Mouse (Mus musculus): ENCODE measurements around the gene Syne3. TPM values are rescaled to one million over a fixed set of nuclear protein-coding genes. Genes with fewer than 3 reads are reported as not detected.

Syne3 gene
- total RNA-seq, 2 experiments from 2014 or later: 1.7 to 1.9 TPM

DNA sequence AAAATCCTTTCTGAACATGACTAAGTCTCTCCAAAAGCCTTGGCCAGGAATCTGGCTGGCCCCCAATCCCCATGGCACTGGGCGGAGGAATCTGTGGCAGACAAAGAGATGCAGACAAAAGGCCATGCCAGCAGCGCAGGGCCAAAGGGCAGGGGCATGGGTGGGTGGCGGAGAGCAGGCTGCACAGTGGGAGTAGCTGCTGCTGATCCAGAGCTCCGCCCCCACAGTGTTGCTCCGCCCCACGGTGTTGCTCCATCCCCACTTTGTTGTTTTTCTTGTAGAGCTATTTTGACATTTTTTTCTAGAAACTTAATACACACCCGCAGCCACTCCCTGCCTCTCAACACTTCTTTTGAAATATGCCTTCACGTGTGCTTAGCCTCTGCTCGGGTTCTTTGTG, 31.2 kb downstream of the Syne3 start:
- peak; percentile 18 to 22 for DNase-seq (ENCODE audit: extremely low spot score in 1 of 2, low spot score in 2 of 2)
- no peak for TF ChIP-seq CTCF (IDR thresholded peaks at IDR 0.05)
- intact Hi-C loops (cut with DNase I): no loop called here
- Histone ChIP-seq H3K27ac (no peak overlapping the region), H3K4me3 (no peak overlapping the region)

DNA sequence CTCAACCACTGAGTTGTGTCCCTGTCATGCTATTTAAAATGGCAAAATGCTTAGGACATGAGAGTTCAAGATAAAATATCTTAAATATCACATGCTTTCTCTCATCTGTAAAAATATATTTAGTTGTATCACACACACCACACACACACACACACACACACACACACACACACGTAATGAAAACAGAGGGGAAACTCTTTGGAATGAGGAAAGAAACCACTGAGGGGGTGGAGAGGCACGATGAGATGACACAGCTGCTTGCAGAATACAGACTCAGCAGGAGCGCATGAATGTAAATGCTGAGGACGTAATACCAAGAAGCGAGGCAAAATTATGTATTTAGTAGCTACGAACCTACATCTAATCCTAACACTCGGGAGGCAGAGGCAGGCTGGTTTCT, 32.7 kb downstream of the Syne3 start:
- H3K27ac ChIP-seq: no peak overlapping the region
- no peak for DNase-seq (ENCODE audit: extremely low spot score in 1 of 2, low spot score in 2 of 2)
- no peak for TF ChIP-seq CTCF (IDR thresholded peaks at IDR 0.05)
- intact Hi-C loops (cut with DNase I): no loop called here
- H3K4me3 ChIP-seq: no peak overlapping the region

DNA sequence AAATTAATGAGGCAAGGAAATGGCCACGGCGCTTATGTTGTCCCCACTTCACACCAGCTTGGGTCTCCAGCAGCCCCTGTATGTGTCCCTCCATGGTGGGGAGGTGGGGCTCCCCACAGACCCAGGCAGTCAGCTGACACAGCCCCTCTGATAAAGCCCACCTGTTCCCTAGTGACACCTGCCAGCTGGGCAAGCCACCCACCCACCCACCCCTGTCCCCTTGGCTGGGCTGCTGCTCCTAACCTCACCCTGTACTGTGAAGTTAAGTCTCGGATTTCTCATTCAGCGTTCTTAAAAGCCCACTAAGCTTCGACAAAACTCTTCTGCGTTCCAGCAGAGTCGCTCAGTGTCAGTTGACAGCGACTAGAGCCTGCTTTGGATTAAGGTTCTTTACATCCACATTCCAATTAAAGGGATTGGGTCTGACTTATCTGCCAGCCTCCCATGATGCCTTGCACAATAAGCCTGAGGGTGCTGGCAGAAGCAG, 33.2 kb downstream of the Syne3 start:
- intact Hi-C loops (cut with DNase I): no loop called here
- no peak overlapping the region for H3K4me3 ChIP-seq
- no peak overlapping the region for H3K27ac ChIP-seq
- no peak for DNase-seq (ENCODE audit: extremely low spot score in 1 of 2, low spot score in 2 of 2)
- TF ChIP-seq CTCF (IDR thresholded peaks at IDR 0.05): no peak

DNA sequence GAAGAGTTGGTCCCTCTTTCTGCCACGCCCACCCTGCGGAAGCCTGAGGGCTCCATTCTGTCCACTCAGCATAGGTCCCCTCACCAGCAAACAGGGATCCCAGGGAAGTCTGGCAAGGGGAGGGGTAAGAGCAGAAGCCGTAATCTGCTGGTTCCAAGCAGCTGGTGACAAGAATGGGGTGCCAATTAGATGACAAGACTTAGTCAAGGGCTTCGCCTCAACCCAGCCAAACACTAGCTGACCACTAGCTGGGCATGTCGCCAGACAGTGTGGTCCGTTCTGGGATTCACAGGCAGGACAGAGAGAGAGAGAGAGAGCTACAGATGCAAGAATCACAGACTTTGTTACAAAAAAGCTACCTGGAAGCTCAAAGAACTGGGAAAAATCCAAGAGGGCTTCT, 36.7 kb downstream of the Syne3 start:
- H3K4me3 ChIP-seq: no peak overlapping the region
- no peak for DNase-seq (ENCODE audit: extremely low spot score in 1 of 2, low spot score in 2 of 2)
- TF ChIP-seq CTCF (IDR thresholded peaks at IDR 0.05): no peak
- intact Hi-C loops (cut with DNase I): no loop called here
- no peak overlapping the region for H3K27ac ChIP-seq

DNA sequence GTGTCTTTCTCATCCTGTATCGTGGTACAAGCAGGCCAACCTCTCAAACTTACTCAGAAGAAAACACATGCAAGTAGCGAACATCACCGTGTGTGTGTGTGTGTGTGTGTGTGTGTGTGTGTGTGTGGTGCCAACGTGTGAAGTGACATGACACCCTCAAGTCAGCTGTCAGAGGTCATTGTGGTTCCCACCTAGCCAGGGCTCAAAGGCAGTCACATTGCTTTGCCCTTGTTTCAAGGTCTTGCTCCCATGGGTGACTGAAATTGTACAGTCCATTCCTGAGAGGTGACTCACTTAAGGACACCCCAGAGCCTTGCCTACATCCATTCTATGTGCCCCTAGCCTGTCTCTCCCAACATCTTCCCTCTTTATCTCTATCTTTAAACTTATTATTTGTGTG, 40.0 kb downstream of the Syne3 start:
- Histone ChIP-seq H3K27ac (no peak overlapping the region), H3K4me3 (no peak overlapping the region)
- no peak for DNase-seq (ENCODE audit: extremely low spot score in 1 of 2, low spot score in 2 of 2)
- intact Hi-C loops (cut with DNase I): no loop called here
- no peak for TF ChIP-seq CTCF (IDR thresholded peaks at IDR 0.05)

DNA sequence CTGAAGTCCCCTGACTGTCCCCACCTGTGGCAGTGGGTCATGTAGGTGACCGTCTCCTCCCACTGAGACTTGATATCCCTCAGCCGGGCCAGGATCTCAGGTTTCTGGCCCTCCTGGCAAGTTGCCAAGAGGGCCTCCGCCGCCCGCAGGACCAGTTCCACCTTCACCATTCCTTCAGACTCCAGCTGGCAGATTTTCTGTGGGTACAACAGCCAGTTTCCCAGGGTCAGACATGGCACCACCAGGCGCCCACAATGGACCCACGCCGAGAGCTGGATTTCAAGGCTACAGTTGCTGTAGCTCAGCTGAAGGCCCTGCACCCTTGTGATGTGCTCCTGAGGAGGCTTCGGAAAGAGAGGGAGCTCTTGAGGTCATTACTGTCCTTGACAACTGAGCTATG, 40.4 kb downstream of the Syne3 start:
- no peak overlapping the region for H3K4me3 ChIP-seq
- TF ChIP-seq CTCF (IDR thresholded peaks at IDR 0.05): no peak
- no peak for DNase-seq (ENCODE audit: extremely low spot score in 1 of 2, low spot score in 2 of 2)
- intact Hi-C loops (cut with DNase I): no loop called here
- no peak overlapping the region for H3K27ac ChIP-seq

DNA sequence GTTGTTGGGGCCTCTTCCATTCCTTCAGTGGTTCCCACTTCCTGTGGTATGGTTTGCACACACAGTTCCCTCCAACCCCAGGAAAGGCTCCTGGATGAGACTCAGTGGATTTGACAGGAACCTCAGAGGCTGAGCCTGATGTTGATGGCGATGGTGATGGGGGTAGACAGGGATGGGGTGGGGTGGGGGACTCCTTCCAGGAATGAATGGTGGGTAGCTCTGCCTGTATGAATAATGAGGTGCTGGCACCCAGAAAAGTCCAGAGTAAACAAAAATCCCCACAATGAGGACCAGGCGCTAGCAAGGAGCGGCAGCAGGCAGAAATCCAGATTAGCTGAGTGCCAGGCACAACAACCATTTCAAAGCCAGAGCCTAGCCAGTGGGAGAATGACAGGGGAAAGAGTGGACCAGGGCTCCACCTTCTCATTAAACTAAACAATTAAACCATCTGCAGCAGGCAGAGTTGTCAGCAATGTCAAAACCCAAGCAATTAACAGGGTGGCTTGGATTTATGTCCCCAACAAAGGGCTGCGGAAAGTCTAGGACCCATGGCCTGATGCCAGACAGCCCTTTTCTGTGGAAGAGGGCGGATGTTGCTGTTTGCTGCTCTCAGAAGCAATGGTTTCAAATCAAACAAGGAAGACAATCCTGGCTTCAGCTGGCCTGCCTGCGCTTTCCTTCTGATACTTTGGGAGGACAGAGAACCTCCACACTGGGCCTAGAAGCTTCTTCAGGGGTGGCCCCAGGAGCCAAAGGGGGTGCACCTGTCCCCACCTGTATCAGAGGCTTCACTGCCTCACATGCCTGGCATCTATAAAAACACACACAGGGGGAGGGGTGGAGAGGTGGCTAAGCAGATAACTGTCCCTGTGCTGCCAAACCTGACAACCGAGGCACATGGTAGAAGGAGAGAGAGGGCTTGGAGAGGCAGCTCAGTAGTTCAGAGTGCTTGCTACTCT, 44.4 kb downstream of the Syne3 start:
- H3K27ac ChIP-seq: no peak overlapping the region
- no peak overlapping the region for H3K4me3 ChIP-seq
- intact Hi-C loops (cut with DNase I): no loop called here
- DNase-seq (ENCODE audit: extremely low spot score in 1 of 2, low spot score in 2 of 2): no peak
- TF ChIP-seq CTCF (IDR thresholded peaks at IDR 0.05): no peak

DNA sequence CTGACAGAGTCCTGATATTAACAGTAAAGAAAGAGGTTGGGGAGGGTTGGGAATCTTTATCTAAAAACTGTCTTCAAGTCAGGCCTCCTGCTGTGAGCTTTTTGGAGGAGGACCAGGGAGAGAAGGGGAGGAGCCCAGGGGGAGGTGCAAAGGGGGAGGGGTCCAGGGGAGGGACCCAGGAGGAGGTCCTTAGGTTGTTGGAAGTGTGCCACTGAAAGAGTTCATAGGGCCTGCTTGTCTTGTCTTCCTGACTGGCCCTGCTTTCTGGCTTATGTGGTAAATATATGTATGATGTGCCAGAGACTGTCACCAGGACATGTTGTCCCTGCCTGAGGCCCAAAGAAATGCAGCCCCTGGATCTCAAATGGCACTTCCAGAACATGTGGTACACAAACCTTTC, 49.2 kb downstream of the Syne3 start:
- intact Hi-C loops (cut with DNase I): no loop called here
- TF ChIP-seq CTCF (IDR thresholded peaks at IDR 0.05): no peak

DNA sequence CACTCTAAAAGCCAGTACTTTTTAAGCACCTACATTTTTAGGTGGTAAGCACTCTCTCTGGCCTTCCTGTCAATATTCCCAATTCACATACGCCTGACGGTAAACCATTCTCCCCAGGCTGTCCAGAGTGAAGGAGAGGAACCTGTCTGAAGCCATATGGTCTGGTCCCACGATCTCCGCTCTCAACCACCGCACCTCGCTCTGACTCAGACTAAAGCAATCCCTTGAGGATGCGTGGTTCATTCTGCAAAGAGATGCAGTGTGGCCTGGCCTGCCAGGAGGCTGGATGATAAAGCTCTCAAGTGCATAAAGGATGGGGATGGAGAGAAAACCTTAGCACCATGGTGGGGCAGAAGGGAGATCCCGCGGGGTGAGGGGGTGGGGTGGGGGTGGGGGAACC, 49.6 kb downstream of the Syne3 start:
- DNase-seq (ENCODE audit: extremely low spot score in 1 of 2, low spot score in 2 of 2): no peak
- no peak for TF ChIP-seq CTCF (IDR thresholded peaks at IDR 0.05)
- H3K27ac ChIP-seq: no peak overlapping the region
- H3K4me3 ChIP-seq: no peak overlapping the region
- intact Hi-C loops (cut with DNase I): no loop called here

More for the DNA sequence above, 49.2 kb downstream of the Syne3 start:
- H3K27ac ChIP-seq: no peak overlapping the region
- H3K4me3 ChIP-seq: no peak overlapping the region
- no peak for DNase-seq (ENCODE audit: extremely low spot score in 1 of 2, low spot score in 2 of 2)

DNA sequence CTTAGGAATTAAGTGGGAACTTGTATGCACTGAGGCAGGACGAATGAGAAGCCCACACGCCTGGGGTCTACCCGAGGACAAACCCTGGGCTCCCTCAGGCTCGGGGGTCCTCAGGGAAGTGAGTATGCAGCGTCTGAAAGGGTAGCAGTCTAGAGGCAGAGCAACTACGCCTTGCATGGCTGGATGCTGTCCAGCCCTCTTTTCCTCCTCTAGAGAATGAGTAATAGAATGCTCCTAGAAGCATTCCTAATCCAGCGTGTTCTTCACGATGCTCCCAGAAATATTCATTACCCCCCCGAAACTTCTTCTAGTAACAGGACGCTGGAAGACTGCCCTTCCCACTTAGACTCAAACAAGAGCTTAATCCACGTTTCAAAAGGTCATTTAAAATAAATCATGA, 51.3 kb downstream of the Syne3 start:
- Histone ChIP-seq H3K27ac (no peak overlapping the region), H3K4me3 (no peak overlapping the region)
- intact Hi-C loops (cut with DNase I): no loop called here
- DNase-seq (ENCODE audit: extremely low spot score in 1 of 2, low spot score in 2 of 2): no peak
- TF ChIP-seq CTCF (IDR thresholded peaks at IDR 0.05): no peak

DNA sequence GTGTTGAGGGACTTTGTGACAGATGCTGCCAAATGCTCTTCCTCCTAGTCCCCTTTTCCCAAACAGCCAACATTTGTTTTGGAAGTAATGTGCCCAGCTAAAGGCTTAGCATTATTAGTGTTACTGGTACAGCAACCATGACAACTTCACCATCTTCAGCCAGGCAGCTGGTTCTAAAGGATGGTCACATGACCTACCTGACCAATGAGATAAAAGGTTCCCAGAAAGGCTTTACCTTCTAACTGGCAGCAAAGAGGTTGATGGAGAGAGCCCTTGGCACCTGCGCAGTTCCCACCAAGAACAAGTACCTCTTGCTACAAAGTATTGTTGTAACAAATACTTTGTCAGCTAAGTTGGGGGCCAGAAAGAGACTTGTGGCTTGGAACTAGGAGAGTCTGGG, 52.4 kb downstream of the Syne3 start:
- no peak overlapping the region for H3K4me3 ChIP-seq
- no peak for DNase-seq (ENCODE audit: extremely low spot score in 1 of 2, low spot score in 2 of 2)
- no peak for TF ChIP-seq CTCF (IDR thresholded peaks at IDR 0.05)
- no peak overlapping the region for H3K27ac ChIP-seq
- intact Hi-C loops (cut with DNase I): no loop called here

DNA sequence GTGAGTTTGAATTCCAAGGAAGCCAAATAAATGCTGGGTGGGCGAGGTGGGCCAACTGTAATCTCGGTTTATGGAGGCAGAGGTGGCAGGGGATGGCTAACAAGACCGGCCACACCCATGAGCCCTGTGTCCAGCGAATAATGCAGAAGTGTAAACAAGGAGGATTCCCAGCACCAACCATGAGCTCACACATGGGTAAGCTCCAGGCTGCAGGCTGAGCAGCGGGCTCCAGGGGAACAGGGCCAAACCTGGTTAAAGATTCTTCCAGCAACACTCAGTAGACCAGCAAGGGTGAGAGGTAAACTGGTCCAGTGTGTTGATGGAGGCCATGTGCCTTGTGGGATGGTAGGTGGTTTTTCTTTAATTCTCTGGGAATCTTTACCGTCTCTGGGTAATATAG, 53.2 kb downstream of the Syne3 start:
- Histone ChIP-seq H3K4me3 (no peak overlapping the region), H3K27ac (no peak overlapping the region)
- TF ChIP-seq CTCF (IDR thresholded peaks at IDR 0.05): no peak
- intact Hi-C loops (cut with DNase I): no loop called here
- no peak for DNase-seq (ENCODE audit: extremely low spot score in 1 of 2, low spot score in 2 of 2)

Data from left cerebral cortex, adult 2 months (tissue).